Mouse (Mus musculus): ENCODE data around the gene Tcea2. TPM values are rescaled to one million over a fixed set of nuclear protein-coding genes. Genes with fewer than 3 reads are reported as not detected.

The Tcea2 gene
- polyA plus RNA-seq, 1 experiment from 2014 or later, result 21.8 TPM

GRCm38 (mm10) chr2:181727659-181728262, 47.7 kb downstream of the Tcea2 start:
- no peaks in the 10 kb centered on the region for H3K27me3 ChIP-seq (ENCODE audit: control insufficient read depth, insufficient read depth, low read length)
- H3K36me3 ChIP-seq (ENCODE audit: control insufficient read depth, insufficient read depth, low read length), result no peaks in the 10 kb centered on the region
- no peak overlapping the region for H3K27ac ChIP-seq (replicated peaks in 1 of 2; ENCODE audit: control insufficient read depth in 1 of 2, insufficient read depth in 1 of 2, low read depth in 2 of 2, low read length in 2 of 2)
- no peaks in the 10 kb centered on the region for H3K9me3 ChIP-seq (ENCODE audit: control insufficient read depth, low read length)
- ATAC-seq (ENCODE audit: insufficient number of reproducible peaks, insufficient read depth, low FRiP score, low read depth), result no peak
- no peaks in the 10 kb centered on the region for H3K4me1 ChIP-seq (ENCODE audit: control insufficient read depth in 2 of 2, insufficient read depth in 2 of 2, low read length in 2 of 2)
- no peak overlapping the region for H3K4me3 ChIP-seq (ENCODE audit: control insufficient read depth in 1 of 2, insufficient read depth in 1 of 2, low read depth in 1 of 2, low read length in 2 of 2)
- no peak overlapping the region for H3K4me2 ChIP-seq (ENCODE audit: low read length)
- 48% methylated on average over 9 of the region's 9 CpGs for WGBS
- no peak overlapping the region for H3K9ac ChIP-seq (ENCODE audit: low read length)

GRCm38 (mm10) chr2:181730051-181730450, 49.9 kb downstream of the Tcea2 start:
- no peak for ATAC-seq (ENCODE audit: insufficient number of reproducible peaks, insufficient read depth, low FRiP score, low read depth)
- Histone ChIP-seq H3K36me3 (ENCODE audit: control insufficient read depth, insufficient read depth, low read length) (no peaks in the 10 kb centered on the region), H3K4me2 (ENCODE audit: low read length) (no peak overlapping the region), H3K27me3 (ENCODE audit: control insufficient read depth, insufficient read depth, low read length) (no peaks in the 10 kb centered on the region), H3K4me1 (ENCODE audit: control insufficient read depth in 2 of 2, insufficient read depth in 2 of 2, low read length in 2 of 2) (no peaks in the 10 kb centered on the region), H3K4me3 (ENCODE audit: control insufficient read depth in 1 of 2, insufficient read depth in 1 of 2, low read depth in 1 of 2, low read length in 2 of 2) (no peak overlapping the region), H3K9me3 (ENCODE audit: control insufficient read depth, low read length) (no peaks in the 10 kb centered on the region), H3K9ac (ENCODE audit: low read length) (no peak overlapping the region), H3K27ac (replicated peaks in 1 of 2; ENCODE audit: control insufficient read depth in 1 of 2, insufficient read depth in 1 of 2, low read depth in 2 of 2, low read length in 2 of 2) (no peak overlapping the region)
- 54% methylated on average over 3 of the region's 3 CpGs for WGBS

Other genes with a start within 250 kb of the Tcea2 start
- 8.8 and 10.6 TPM in 2 replicates for gene Zbtb46, start 220.9 kb upstream of the Tcea2 start, polyA plus RNA-seq (2014; fragmentation: Nextera tagmentation; extraction: Ambion mirVana)
- gene Abhd16b, start 187.1 kb upstream of the Tcea2 start, polyA plus RNA-seq (2014; fragmentation: Nextera tagmentation; extraction: Ambion mirVana), result 0.18 and 0.19 TPM in 2 replicates
- 128 and 139 TPM in 2 replicates for gene Tpd52l2, start 183.2 kb upstream of the Tcea2 start, polyA plus RNA-seq (2014; fragmentation: Nextera tagmentation; extraction: Ambion mirVana)
- gene Dnajc5, start 159.8 kb upstream of the Tcea2 start, polyA plus RNA-seq (2014; fragmentation: Nextera tagmentation; extraction: Ambion mirVana), result 69.8 and 81.3 TPM in 2 replicates
- gene Uckl1, start 95.4 kb upstream of the Tcea2 start, polyA plus RNA-seq (2014; fragmentation: Nextera tagmentation; extraction: Ambion mirVana), result 72.1 and 72.2 TPM in 2 replicates
- 41.1 and 43.0 TPM in 2 replicates for gene Prpf6, start 88.4 kb upstream of the Tcea2 start, polyA plus RNA-seq (2014; fragmentation: Nextera tagmentation; extraction: Ambion mirVana)
- gene Zfp512b, start 87.5 kb upstream of the Tcea2 start, polyA plus RNA-seq (2014; fragmentation: Nextera tagmentation; extraction: Ambion mirVana), result 29.3 and 32.0 TPM in 2 replicates
- gene Samd10, start 81.1 kb upstream of the Tcea2 start, polyA plus RNA-seq (2014; fragmentation: Nextera tagmentation; extraction: Ambion mirVana), result 13.3 and 14.0 TPM in 2 replicates
- gene Gm29797, start 23.3 kb upstream of the Tcea2 start, polyA plus RNA-seq (2014; fragmentation: Nextera tagmentation; extraction: Ambion mirVana), result not detected in 2 replicates
- 44.1 and 49.2 TPM in 2 replicates for gene Sox18, start 8.7 kb upstream of the Tcea2 start, polyA plus RNA-seq (2014; fragmentation: Nextera tagmentation; extraction: Ambion mirVana)
- gene Rgs19, start 13.7 kb downstream of the Tcea2 start, polyA plus RNA-seq (2014; fragmentation: Nextera tagmentation; extraction: Ambion mirVana), result 42.8 and 44.2 TPM in 2 replicates
- gene Lkaaear1, start 18.1 kb downstream of the Tcea2 start, polyA plus RNA-seq (2014; fragmentation: Nextera tagmentation; extraction: Ambion mirVana), result not detected in 2 replicates
- 3.1 and 4.1 TPM in 2 replicates for gene Oprl1, start 34.7 kb downstream of the Tcea2 start, polyA plus RNA-seq (2014; fragmentation: Nextera tagmentation; extraction: Ambion mirVana)
- gene Myt1, start 83.0 kb downstream of the Tcea2 start, polyA plus RNA-seq (2014; fragmentation: Nextera tagmentation; extraction: Ambion mirVana), result 0.74 TPM in 1 of 2 replicates, not detected in the other
- 29.2 and 32.1 TPM in 2 replicates for gene Pcmtd2, start 157.5 kb downstream of the Tcea2 start, polyA plus RNA-seq (2014; fragmentation: Nextera tagmentation; extraction: Ambion mirVana)
- gene Polr3k, start 184.0 kb downstream of the Tcea2 start, polyA plus RNA-seq (2014; fragmentation: Nextera tagmentation; extraction: Ambion mirVana), result 44.9 and 47.7 TPM in 2 replicates